Mouse (Mus musculus) brain, embryonic 14.5 days (tissue): ENCODE results near the gene Msx2. TPM values are rescaled to one million over a fixed set of nuclear protein-coding genes. Genes with fewer than 3 reads are reported as not detected.

Experiments
- DNase-seq: peaks from one replicate; pipeline ENCODE4 v3.0.0-alpha.2; 2011; ENCODE audit warnings: low read depth
- CTCF ChIP-seq: fragments of 200-500 bp; IDR thresholded peaks from 2 replicates; pipeline ENCODE4 v1.5.1; 2012; ENCODE audit warnings: inconsistent platforms, mild to moderate bottlenecking, moderate library complexity, borderline replicate concordance; ENCODE audit not compliant: insufficient read depth, insufficient read length; ENCODE audit errors: extremely low read depth
- POLR2A ChIP-seq: fragments of 200-500 bp; IDR thresholded peaks from 2 replicates; pipeline ENCODE4 v1.6.1; 2012; ENCODE audit warnings: mild to moderate bottlenecking, inconsistent platforms, borderline replicate concordance; ENCODE audit not compliant: poor library complexity, insufficient read depth, insufficient read length, severe bottlenecking; ENCODE audit errors: extremely low read depth
- polyA plus RNA-seq: library from polyadenylated mRNA; depleted of rRNA; stranded (reverse); fragments of >200 nt; gene quantifications from 2 replicates; pipeline ENCODE4 v1.2.3, GENCODE M21; 2012

Msx2 gene
- polyA plus RNA-seq, 1 experiment = 2.5 TPM

GRCm38 (mm10) chr13:53463946-53464345 is 8.9 kb downstream of the Msx2 start:
- no peak for DNase-seq
- TF ChIP-seq CTCF (no peak), POLR2A (no peak)

- no peak for DNase-seq
- TF ChIP-seq POLR2A (no peak), CTCF (no peak)
Measured at GRCm38 (mm10) chr13:53463037-53463436, 9.8 kb downstream of the Msx2 start.

GRCm38 (mm10) chr13:53462649-53462970 is 10.3 kb downstream of the Msx2 start:
- TF ChIP-seq CTCF = no peak
- no peak for TF ChIP-seq POLR2A
- DNase-seq = no peak

GRCm38 (mm10) chr13:53461855-53462648 is 10.8 kb downstream of the Msx2 start:
- peak; percentile 65 for TF ChIP-seq CTCF
- no peak for TF ChIP-seq POLR2A
- peak; percentile 56 for DNase-seq

GRCm38 (mm10) chr13:53461346-53461745 is 11.5 kb downstream of the Msx2 start:
- TF ChIP-seq POLR2A (no peak), CTCF (no peak)
- no peak for DNase-seq

- TF ChIP-seq POLR2A = no peak
- no peak for TF ChIP-seq CTCF
Measured at GRCm38 (mm10) chr13:53458766-53459165, 14.1 kb downstream of the Msx2 start.

GRCm38 (mm10) chr13:53454794-53455672 is 17.8 kb downstream of the Msx2 start:
- peak; percentile 81 for DNase-seq

More at GRCm38 (mm10) chr13:53458766-53459165, 14.1 kb downstream of the Msx2 start:
- no peak for DNase-seq

GRCm38 (mm10) chr13:53453927-53454326 is 18.9 kb downstream of the Msx2 start:
- DNase-seq = no peak
- TF ChIP-seq POLR2A = no peak
- no peak for TF ChIP-seq CTCF

More at GRCm38 (mm10) chr13:53454794-53455672, 17.8 kb downstream of the Msx2 start:
- no peak for TF ChIP-seq CTCF
- no peak for TF ChIP-seq POLR2A

GRCm38 (mm10) chr13:53447609-53448008 is 25.3 kb downstream of the Msx2 start:
- TF ChIP-seq CTCF = peak; percentile 64
- TF ChIP-seq POLR2A = no peak
- no peak for DNase-seq

- DNase-seq = peak; percentile 81
Measured at GRCm38 (mm10) chr13:53443602-53444001, 29.3 kb downstream of the Msx2 start.

More at GRCm38 (mm10) chr13:53443602-53444001, 29.3 kb downstream of the Msx2 start:
- TF ChIP-seq CTCF (peak; percentile 49; the same call in 1 of the 2 replicates), POLR2A (no peak)
